Mouse (Mus musculus) cortical plate, adult 2 months (tissue): ENCODE data around the gene Ppm1e.

ENCODE experiments used
- CTCF ChIP-seq: fragments of 200-500 bp; IDR thresholded peaks from 2 replicates; pipeline ENCODE4 v1.5.1; 2011; ENCODE audit warnings: mild to moderate bottlenecking, control low read depth, low read length; ENCODE audit not compliant: insufficient read depth; ENCODE audit errors: extremely low read depth
- POLR2A ChIP-seq: fragments of 200-500 bp; IDR thresholded peaks from 2 replicates; pipeline ENCODE4 v1.6.1; 2011; ENCODE audit warnings: mild to moderate bottlenecking, low read length, control low read depth; ENCODE audit not compliant: insufficient read depth; ENCODE audit errors: extremely low read depth

DNA sequence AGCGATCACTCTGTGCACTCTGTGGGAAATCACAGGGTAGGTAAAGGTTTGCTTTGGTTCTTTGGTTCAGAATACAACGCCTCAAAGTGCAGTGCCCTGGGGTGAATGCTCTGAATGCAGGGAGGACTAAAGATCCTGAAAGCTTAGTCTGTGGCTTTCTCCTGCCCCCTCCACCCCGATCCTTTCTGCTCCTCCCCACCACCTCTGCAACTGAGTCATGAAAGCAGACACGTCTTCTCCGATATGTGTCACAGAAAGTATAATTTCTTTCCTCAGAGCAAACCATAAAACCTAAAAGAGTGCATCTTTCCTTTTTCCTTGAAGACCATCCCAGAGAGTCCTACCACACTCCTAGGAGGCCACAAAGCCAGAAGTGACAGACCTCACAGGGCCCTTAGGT lies 86.1 kb downstream of the Ppm1e start:
- TF ChIP-seq CTCF (no peak), POLR2A (no peak)
